Mouse (Mus musculus) bone marrow macrophage, adult 2 months (primary cell): ENCODE results near the gene Mob1b. TPM values are rescaled to one million over a fixed set of nuclear protein-coding genes. Genes with fewer than 3 reads are reported as not detected.

Experiments
- H3K27ac ChIP-seq: 2 replicates; pipeline ENCODE4 v1.5.1; 2012; ENCODE audit warnings: low read depth, low read length; ENCODE audit not compliant: insufficient read depth
- H3K4me1 ChIP-seq: 2 replicates; pipeline ENCODE4 v1.6.1; 2012; ENCODE audit warnings: low read length; ENCODE audit not compliant: control insufficient read depth, insufficient read depth
- H3K4me3 ChIP-seq: 2 replicates; pipeline ENCODE4 v1.5.1; 2012; ENCODE audit warnings: mild to moderate bottlenecking, low read length, moderate library complexity; ENCODE audit not compliant: insufficient read depth
- CTCF ChIP-seq: IDR thresholded peaks from 2 replicates; pipeline ENCODE4 v1.5.1; 2012; ENCODE audit warnings: low read depth, mild to moderate bottlenecking, low read length, moderate library complexity
- POLR2A ChIP-seq: IDR thresholded peaks from 2 replicates; pipeline ENCODE4 v1.6.1; 2012; ENCODE audit warnings: mild to moderate bottlenecking, low read depth, low read length, borderline replicate concordance
- polyA plus RNA-seq: library from polyadenylated mRNA; stranded (reverse); fragments of >200 nt; gene quantifications from 2 replicates; pipeline ENCODE4 v1.2.4, GENCODE M21; 2012; ENCODE audit not compliant: missing spikeins, insufficient read depth, insufficient read length

The Mob1b gene
- polyA plus RNA-seq, 1 experiment = 24.1 TPM

GRCm38 (mm10) chr5:88699251-88699913 is 21.3 kb upstream of the Mob1b start:
- Histone ChIP-seq H3K4me3 (no peak overlapping the region), H3K27ac (no peak overlapping the region), H3K4me1 (peaks cover 6% of the 10 kb centered on the region)
- TF ChIP-seq POLR2A (no peak), CTCF (no peak)

- peaks cover 6% of the 10 kb centered on the region for H3K4me1 ChIP-seq
- H3K4me3 ChIP-seq = no peak overlapping the region
- H3K27ac ChIP-seq = no peak overlapping the region
- TF ChIP-seq CTCF (no peak), POLR2A (no peak)
Measured at GRCm38 (mm10) chr5:88702041-88702440, 18.6 kb upstream of the Mob1b start.

DNA sequence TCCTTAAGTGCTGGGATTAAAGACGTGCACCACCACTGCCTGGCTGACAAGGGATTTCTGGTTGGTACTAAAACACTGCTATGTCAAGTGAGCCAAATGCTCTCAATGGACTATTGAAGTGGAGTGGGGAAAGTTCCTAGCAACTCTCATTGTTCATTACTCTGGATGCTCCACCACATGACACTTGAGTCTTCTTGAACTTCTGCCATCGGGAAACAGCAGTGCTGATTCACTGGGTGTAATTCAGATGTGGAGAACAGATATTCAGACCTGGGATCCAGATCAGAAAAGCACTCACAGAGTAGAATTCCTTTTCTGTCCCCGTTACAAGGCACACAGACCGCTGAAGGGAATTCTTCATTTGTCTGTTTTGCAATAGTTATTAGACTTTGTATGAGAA is 17.1 kb upstream of the Mob1b start:
- no peak for TF ChIP-seq POLR2A
- no peak for TF ChIP-seq CTCF
- H3K4me1 ChIP-seq = peaks cover 3% of the 10 kb centered on the region
- no peak overlapping the region for H3K4me3 ChIP-seq
- no peak overlapping the region for H3K27ac ChIP-seq

GRCm38 (mm10) chr5:88711128-88711527 is 9.5 kb upstream of the Mob1b start:
- TF ChIP-seq CTCF = no peak
- no peak for TF ChIP-seq POLR2A
- Histone ChIP-seq H3K4me1 (peaks cover 4% of the 10 kb centered on the region), H3K4me3 (no peak overlapping the region), H3K27ac (no peak overlapping the region)

GRCm38 (mm10) chr5:88711618-88712224 is 8.9 kb upstream of the Mob1b start:
- TF ChIP-seq POLR2A (no peak), CTCF (no peak)

DNA sequence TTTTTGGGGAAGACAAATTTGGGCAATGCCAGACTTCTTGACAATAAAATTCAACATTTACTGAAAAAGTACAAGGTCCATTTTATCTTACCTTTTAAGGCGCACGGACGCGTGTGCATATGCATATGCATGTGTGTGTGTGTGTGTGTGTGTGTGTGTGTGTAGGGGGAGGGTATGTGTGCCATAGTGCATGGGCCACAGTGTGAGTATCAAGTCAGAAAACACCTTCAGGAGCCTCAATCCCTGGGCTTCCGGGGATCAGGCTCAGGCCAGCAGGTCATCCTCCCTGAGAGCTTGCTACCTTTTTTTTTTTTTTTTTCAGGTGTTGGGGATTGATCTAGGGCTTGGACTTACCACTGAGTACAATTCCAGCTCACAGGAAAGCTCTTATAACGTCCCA is 8.3 kb upstream of the Mob1b start:
- H3K27ac ChIP-seq = no peak overlapping the region
- TF ChIP-seq CTCF = no peak
- no peak for TF ChIP-seq POLR2A
- H3K4me1 ChIP-seq = peaks cover 4% of the 10 kb centered on the region
- no peak overlapping the region for H3K4me3 ChIP-seq

More at GRCm38 (mm10) chr5:88711618-88712224, 8.9 kb upstream of the Mob1b start:
- Histone ChIP-seq H3K27ac (no peak overlapping the region), H3K4me3 (no peak overlapping the region), H3K4me1 (peaks cover 4% of the 10 kb centered on the region)

GRCm38 (mm10) chr5:88716983-88717382 is 3.7 kb upstream of the Mob1b start:
- Histone ChIP-seq H3K4me1 (peaks cover 10% of the 10 kb centered on the region), H3K4me3 (no peak overlapping the region), H3K27ac (no peak overlapping the region)
- TF ChIP-seq POLR2A (no peak), CTCF (no peak)

GRCm38 (mm10) chr5:88721003-88721475 is 384 bp downstream of the Mob1b start:
- peaks cover 21% of the 10 kb centered on the region for H3K4me1 ChIP-seq
- H3K27ac ChIP-seq = peak overlapping the region; percentile 65
- H3K4me3 ChIP-seq = peak overlapping the region; percentile 71
- TF ChIP-seq POLR2A (no peak), CTCF (no peak)

DNA sequence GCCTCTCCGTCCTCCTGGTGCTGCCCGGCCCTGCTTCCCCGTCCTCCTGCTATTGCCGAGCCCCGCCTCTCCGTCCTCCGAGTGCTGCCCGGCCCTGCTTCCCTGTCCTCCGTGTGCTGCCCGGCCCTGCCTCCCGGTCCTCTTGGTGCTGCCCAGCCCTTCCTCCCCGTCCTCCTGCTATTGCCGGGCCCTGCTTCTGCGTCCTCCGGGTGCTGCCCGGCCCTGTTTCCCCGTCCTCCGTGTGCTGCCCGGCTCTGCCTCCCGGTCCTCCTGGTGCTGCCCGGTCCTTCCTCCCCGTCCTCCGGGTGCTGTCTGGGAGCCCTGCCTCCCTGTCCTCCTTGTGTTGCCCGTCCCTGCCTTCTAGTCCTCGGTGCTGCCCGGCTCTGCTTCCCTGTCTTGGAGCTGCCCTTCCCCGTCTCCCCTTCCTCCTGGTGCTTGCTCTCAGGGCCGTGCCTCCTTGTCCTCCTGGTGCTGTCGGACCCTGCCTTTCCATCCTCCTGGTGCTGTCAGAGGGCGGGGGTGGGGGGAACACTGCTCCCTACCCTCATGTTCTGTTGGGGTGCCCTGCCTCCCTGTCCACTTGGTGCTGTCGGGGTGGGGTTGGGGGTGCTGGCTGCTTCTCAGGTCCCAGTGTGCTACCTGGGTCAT is 1.0 kb downstream of the Mob1b start:
- Histone ChIP-seq H3K27ac (no peak overlapping the region), H3K4me3 (peak overlapping the region; percentile 71), H3K4me1 (peaks cover 21% of the 10 kb centered on the region)
- no peak for TF ChIP-seq POLR2A
- TF ChIP-seq CTCF = no peak

DNA sequence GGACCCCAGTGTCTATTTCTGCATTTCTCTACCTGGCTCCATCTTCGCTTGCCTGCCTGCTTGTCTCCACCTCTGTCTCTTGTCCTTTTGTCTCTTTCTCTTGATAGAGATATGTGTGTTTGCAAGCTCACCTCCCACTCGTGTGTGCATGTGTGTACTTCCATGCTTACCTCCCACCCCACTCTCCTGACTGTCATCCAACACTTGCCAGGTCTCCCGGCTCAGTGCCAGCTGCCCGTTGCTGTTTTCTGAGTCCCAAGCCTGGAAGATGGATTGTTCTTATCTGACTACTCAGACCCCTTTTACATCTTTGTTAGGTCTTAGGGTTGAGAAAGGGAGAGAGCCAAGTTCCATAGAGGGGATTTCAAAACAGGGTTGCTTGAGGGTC is 1.6 kb downstream of the Mob1b start:
- Histone ChIP-seq H3K4me1 (peaks cover 24% of the 10 kb centered on the region), H3K27ac (no peak overlapping the region), H3K4me3 (peak overlapping the region; percentile 71)
- no peak for TF ChIP-seq CTCF
- no peak for TF ChIP-seq POLR2A
